ENCODE assay signal across 7 mouse cellular contexts in the genomic region with DNA sequence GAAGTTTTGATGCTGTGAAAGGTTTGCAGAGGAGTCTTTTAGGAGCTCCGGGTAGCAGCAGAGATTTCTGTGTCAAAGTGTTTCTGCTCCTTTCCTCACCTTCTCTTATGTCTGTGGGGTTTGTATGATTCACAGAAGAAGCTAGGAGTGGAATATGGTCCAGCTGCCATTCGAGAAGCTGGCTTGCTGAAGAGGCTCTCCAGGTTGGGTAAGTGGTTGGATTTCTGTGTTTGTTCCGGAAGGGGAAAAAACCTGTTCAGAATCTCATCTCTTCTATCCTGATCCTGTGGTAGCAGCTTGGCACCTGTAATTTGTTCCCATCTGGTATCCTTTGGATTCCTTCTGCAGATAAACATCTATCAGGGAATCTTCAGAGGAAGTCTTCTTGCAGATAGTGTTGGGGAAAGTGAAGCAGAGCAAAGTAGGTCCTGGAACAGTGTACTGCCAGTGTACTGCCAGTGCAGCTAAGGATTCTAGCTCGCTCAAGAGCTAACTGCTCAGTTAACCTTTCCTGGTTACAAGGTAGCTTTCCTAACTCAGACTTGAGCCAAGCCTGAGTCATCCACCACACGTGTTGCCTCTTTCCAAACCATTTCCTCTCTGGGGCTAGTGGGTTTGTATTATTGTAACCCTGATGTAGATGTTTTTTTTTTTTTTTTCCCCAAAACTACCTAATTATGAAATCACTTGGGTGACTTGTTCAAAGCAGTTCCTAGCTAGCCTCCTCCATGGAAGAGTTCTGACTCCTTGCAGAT. TPM values are rescaled to one million over a fixed set of nuclear protein-coding genes. Genes with fewer than 3 reads are reported as not detected.
A peak's percentile ranks its signal among the peaks of the same experiment; 100 is the strongest.
DNase-seq lines count a peak whose midpoint lies in the region; ATAC-seq and TF ChIP-seq lines count a peak whose summit lies in the region.

No protein-coding gene starts in this region.

- H3K36me3 ChIP-seq in E14TG2a.4 (ENCODE audit: insufficient read depth, low read length): no peaks in the 10 kb centered on the region
- H3K36me3 ChIP-seq in hindbrain, embryonic 13.5 days: peaks cover 3% of the 10 kb centered on the region; the same call in 1 of the 2 replicates
- no peaks in the 10 kb centered on the region for H3K36me3 ChIP-seq in midbrain, embryonic 11.5 days (ENCODE audit: control insufficient read depth, insufficient read depth, low read length)

- peak overlapping the region; percentile 80 for H3K4me3 ChIP-seq in E14TG2a.4 (replicated peaks; ENCODE audit: low read length)
- H3K4me3 ChIP-seq in bone marrow macrophage, adult 2 months (ENCODE audit: insufficient read depth, low read length): peak overlapping the region; percentile 53
- H3K4me3 ChIP-seq in hindbrain, embryonic 13.5 days: peak overlapping the region; percentile 58
- H3K4me3 ChIP-seq in midbrain, embryonic 11.5 days (ENCODE audit: low read depth, low read length): peak overlapping the region; percentile 45

- peak overlapping the region; percentile 89 for H3K4me2 ChIP-seq in hindbrain, embryonic 13.5 days
- peak overlapping the region; percentile 90; the same call in 1 of the 2 replicates for H3K4me2 ChIP-seq in midbrain, embryonic 11.5 days

- no peak for TF ChIP-seq POLR2A in bone marrow macrophage, adult 2 months (IDR thresholded peaks at IDR 0.05; ENCODE audit: borderline replicate concordance, low read depth, low read length)

- peak overlapping the region; percentile 72 for H3K9ac ChIP-seq in hindbrain, embryonic 13.5 days
- H3K9ac ChIP-seq in midbrain, embryonic 11.5 days (ENCODE audit: low read length): no peak overlapping the region

- peaks cover 17% of the 10 kb centered on the region for H3K9me3 ChIP-seq in E14TG2a.4 (ENCODE audit: low read length)
- no peaks in the 10 kb centered on the region for H3K9me3 ChIP-seq in hindbrain, embryonic 13.5 days
- no peaks in the 10 kb centered on the region for H3K9me3 ChIP-seq in midbrain, embryonic 11.5 days (ENCODE audit: control insufficient read depth, low read length)

- peaks cover 50% of the 10 kb centered on the region for H3K27me3 ChIP-seq in E14TG2a.4 (ENCODE audit: insufficient read depth, low read length)
- H3K27me3 ChIP-seq in hindbrain, embryonic 13.5 days: peaks cover 38% of the 10 kb centered on the region
- peaks cover 27% of the 10 kb centered on the region for H3K27me3 ChIP-seq in midbrain, embryonic 11.5 days (ENCODE audit: control insufficient read depth, insufficient read depth, low read length)

- no peak for DNase-seq in midbrain, embryonic 11.5 days (ENCODE audit: low spot score, missing footprints)
- no peak for DNase-seq in right cerebral cortex, postnatal 4 days
- no peak for DNase-seq in layer of hippocampus, adult 9-10 months (ENCODE audit: low spot score)

- H3K4me1 ChIP-seq in E14TG2a.4 (replicated peaks; ENCODE audit: low read depth, low read length): peaks cover 12% of the 10 kb centered on the region
- peaks cover 30% of the 10 kb centered on the region for H3K4me1 ChIP-seq in bone marrow macrophage, adult 2 months (ENCODE audit: control insufficient read depth, insufficient read depth, low read length)
- H3K4me1 ChIP-seq in hindbrain, embryonic 13.5 days (replicated peaks): peaks cover 26% of the 10 kb centered on the region
- peaks cover 10% of the 10 kb centered on the region; the same call in 1 of the 2 replicates for H3K4me1 ChIP-seq in midbrain, embryonic 11.5 days (ENCODE audit: control insufficient read depth, insufficient read depth, low read length)

- H3K27ac ChIP-seq in bone marrow macrophage, adult 2 months (ENCODE audit: insufficient read depth, low read depth, low read length): no peak overlapping the region
- H3K27ac ChIP-seq in hindbrain, embryonic 13.5 days: no peak overlapping the region
- H3K27ac ChIP-seq in midbrain, embryonic 11.5 days (ENCODE audit: low read depth, low read length): no peak overlapping the region

- no peak for TF ChIP-seq CTCF in E14TG2a.4 (conservative IDR thresholded peaks at IDR 0.05; ENCODE audit: low read length)
- TF ChIP-seq CTCF in bone marrow macrophage, adult 2 months (IDR thresholded peaks at IDR 0.05; ENCODE audit: low read depth, low read length): no peak

- ATAC-seq in hindbrain, embryonic 13.5 days (ENCODE audit: low FRiP score): no peak
- no peak for ATAC-seq in midbrain, embryonic 11.5 days (ENCODE audit: low FRiP score)
- ATAC-seq in megakaryocyte-erythroid progenitor cell, adult 5-6 weeks (replicated peaks; ENCODE audit: low FRiP score, low TSS enrichment, poor library complexity, severe bottlenecking): no peak

- 27% methylated on average over 5 of the region's 5 CpGs for WGBS in hindbrain, embryonic 13.5 days
- 29% methylated on average over 5 of the region's 5 CpGs for WGBS in midbrain, embryonic 11.5 days

RNA-seq across cellular contexts. Expression of a gene that starts 1.3 kb away (rescaled TPM):
- 0.90 and 1.5 TPM in 2 replicates for polyA plus RNA-seq in bone marrow macrophage, adult 2 months (2012; ENCODE audit: insufficient read depth, insufficient read length, missing spikeins)
- polyA plus RNA-seq in hindbrain, embryonic 13.5 days (2015; fragmentation: Nextera tagmentation; extraction: Ambion mirVana): 37.3 and 41.0 TPM in 2 replicates
- polyA plus RNA-seq in midbrain, embryonic 11.5 days (2014; fragmentation: Nextera tagmentation; extraction: Ambion mirVana): 4.1 and 5.5 TPM in 2 replicates
- not detected in 2 replicates for total RNA-seq in megakaryocyte-erythroid progenitor cell, adult 5-6 weeks (2014; fragmentation: Nextera tagmentation)
- not detected in 2 replicates for total RNA-seq in megakaryocyte-erythroid progenitor cell, adult 5-6 weeks (2017)

RNA-seq across cellular contexts. Expression of a gene that starts 40.6 kb away (rescaled TPM):
- 77.7 and 94.5 TPM in 2 replicates for polyA plus RNA-seq in bone marrow macrophage, adult 2 months (2012; ENCODE audit: insufficient read depth, insufficient read length, missing spikeins)
- 195 and 196 TPM in 2 replicates for polyA plus RNA-seq in hindbrain, embryonic 13.5 days (2015; fragmentation: Nextera tagmentation; extraction: Ambion mirVana)
- polyA plus RNA-seq in midbrain, embryonic 11.5 days (2014; fragmentation: Nextera tagmentation; extraction: Ambion mirVana): 101 and 106 TPM in 2 replicates
- 40.5 and 50.0 TPM in 2 replicates for total RNA-seq in megakaryocyte-erythroid progenitor cell, adult 5-6 weeks (2014; fragmentation: Nextera tagmentation)
- total RNA-seq in megakaryocyte-erythroid progenitor cell, adult 5-6 weeks (2017): 141 and 215 TPM in 2 replicates

RNA-seq across cellular contexts. Expression of a gene that starts 42.4 kb away (rescaled TPM):
- 13.3 and 15.9 TPM in 2 replicates for polyA plus RNA-seq in bone marrow macrophage, adult 2 months (2012; ENCODE audit: insufficient read depth, insufficient read length, missing spikeins)
- polyA plus RNA-seq in hindbrain, embryonic 13.5 days (2015; fragmentation: Nextera tagmentation; extraction: Ambion mirVana): 20.6 and 22.1 TPM in 2 replicates
- 29.0 and 29.6 TPM in 2 replicates for polyA plus RNA-seq in midbrain, embryonic 11.5 days (2014; fragmentation: Nextera tagmentation; extraction: Ambion mirVana)
- 6.8 and 11.0 TPM in 2 replicates for total RNA-seq in megakaryocyte-erythroid progenitor cell, adult 5-6 weeks (2014; fragmentation: Nextera tagmentation)
- total RNA-seq in megakaryocyte-erythroid progenitor cell, adult 5-6 weeks (2017): 12.7 and 13.0 TPM in 2 replicates
